Mouse (Mus musculus) ovary, postnatal 14 days (tissue): Measurements from ENCODE around the gene Dnaic2.

ENCODE experiments used
- DNase-seq: peaks from one replicate; pipeline ENCODE4 v3.0.0; 2022; ENCODE audit warnings: low spot score

The Dnaic2 gene

DNA sequence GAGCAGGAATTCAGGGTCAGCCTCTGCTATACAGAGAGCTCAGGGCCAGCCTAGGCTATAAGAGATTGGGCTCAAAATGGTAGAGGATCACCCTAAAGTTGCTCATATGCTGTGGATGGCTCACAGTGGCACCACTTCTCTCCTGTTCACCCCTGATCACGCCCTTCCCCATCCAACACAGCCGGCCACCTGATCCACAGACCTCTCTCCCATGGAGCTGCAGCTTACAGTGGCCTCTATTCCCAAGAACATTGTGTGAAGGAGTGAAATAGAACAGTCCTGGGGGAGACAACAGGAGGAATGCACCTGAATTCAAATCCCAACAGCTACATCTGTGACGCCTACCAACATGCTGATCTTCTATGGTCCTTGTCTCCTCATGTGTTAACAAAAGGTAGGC, 71.4 kb downstream of the Dnaic2 start, which contains the start of gene Gpr142:
Gene Gpr142, plus strand, starts transcription at position 301 of the 400 bp plus-strand sequence.
- DNase-seq = no peak

DNA sequence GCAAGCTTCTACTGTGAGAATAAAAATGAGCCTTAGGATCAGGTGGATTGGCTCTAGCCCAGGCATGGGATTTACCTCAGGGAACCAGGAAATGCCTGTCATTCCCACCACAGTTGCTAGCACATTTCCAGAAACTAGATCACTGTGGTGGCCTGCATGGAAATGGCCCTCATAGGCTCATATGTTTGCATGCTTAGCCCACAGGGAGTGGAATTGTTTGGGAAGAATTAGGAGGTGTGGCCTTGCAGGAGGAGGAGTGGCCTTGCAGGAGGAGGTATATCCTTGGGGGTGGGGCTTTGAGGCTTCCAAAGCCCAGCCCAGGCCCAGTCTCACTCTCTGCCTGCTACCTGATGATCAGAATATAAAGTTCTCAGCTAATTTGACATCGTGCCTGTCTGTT, 74.7 kb downstream of the Dnaic2 start:
- no peak for DNase-seq

DNA sequence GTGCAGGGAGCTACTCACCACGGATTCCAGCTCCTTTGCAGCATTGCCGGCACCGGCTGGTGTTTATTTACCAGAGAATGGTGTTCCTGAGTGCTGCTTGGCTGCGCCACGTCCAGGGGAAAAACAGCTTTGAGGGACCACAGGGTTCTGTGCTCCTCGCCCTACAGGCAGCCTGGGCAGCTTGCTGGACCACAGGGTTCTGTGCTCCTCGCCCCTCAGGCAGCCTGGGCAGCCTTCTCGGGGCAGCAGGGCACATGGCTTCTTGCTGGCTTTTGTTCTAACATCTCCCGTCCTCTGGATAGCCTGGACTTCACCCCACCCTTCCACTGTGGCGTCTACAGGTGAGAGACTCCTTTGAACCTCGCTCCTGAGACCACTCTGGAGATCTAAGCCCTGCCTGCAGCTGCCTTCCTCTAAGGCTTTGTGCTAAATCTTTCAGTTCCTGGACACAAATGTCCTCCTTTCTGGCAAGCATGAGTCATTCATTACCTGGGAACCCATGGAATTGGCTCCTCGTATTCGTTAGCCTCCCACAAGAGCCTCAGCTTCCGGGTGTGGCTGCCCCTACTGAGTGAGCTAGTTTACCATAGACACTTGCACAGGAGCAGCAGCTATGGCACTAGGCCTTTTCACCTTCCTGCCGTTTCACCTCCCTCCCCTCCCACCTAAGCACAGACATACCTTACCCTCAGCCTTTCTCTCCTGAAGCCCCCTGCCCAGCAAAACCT, 75.5 kb downstream of the Dnaic2 start:
- DNase-seq = no peak

DNA sequence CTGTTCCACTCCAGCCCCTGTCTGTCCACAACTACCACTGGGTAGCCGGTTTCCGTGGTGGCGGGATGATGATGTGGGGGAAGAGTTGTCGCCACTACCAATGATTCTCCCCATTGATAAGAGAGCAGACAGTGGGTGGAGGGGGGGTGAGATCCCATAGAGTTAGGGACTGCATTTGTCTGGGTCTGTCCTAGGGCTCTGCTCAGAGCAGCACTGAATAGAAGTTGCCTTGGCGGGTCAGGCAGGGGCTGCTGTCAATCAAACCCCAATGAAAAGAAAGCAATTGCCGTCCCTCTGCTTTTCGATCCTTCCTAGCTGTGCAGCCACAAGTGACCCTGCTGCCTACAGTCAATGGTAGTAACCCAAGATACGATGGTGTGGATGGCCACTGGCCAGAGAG, 76.8 kb downstream of the Dnaic2 start:
- no peak for DNase-seq

DNA sequence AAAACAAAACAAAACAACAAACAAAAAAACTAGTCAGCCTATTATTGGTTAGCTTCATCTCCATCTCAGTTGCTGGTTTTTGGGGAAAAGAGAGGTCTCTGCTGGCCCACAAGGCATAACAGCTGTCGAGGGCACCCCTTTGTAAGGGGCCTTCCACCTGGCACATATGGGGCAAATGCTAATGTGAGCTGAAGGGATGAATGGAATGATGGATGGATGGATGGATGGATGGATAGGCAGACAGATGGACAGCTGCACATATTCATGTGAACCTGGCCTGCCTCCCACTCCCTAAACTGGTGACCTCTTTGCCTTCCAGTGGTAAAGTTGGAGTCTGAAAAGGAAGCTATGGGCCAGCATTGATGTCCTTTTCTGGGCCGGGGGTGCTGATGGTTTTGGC, 79.8 kb downstream of the Dnaic2 start:
- DNase-seq = no peak
